ENCODE assay signal across 24 mouse cellular contexts in the genomic region with DNA sequence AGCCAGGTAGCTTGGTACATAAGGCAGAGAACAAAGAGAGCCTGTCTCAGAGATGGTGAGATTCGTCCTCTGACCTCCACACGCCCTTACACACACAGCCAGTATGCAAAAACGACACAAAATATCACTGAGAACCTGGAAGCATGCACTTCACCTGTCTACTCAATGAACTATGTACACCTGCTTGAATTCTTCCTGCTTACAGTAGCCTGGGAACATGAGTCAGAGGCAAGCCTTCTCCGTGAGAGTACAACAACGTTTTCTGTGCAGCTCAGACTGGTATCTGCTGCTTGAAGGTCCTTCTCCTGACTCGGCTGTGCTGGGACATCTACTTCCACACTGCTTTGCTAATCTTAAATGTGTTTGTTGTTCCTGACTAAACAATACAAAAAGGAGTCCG. TPM values are rescaled to one million over a fixed set of nuclear protein-coding genes. Genes with fewer than 3 reads are reported as not detected.
"Had no signal": no experiment of that assay in that cellular context is flagged by ENCODE, and none has a peak within 500 bp of the region (broad histone marks: within the 10 kb centered on the region; RNA-seq: fewer than 3 reads in every experiment).

No protein-coding gene starts in this region.

- H3K4me2 ChIP-seq: heart, embryonic 11.5 days; heart, embryonic 13.5 days; heart, embryonic 15.5 days; hindbrain, embryonic 13.5 days; hindbrain, embryonic 15.5 days; limb, embryonic 12.5 days; liver, embryonic 11.5 days; liver, embryonic 13.5 days had no signal

- H3K4me3 ChIP-seq: heart, embryonic 13.5 days; heart, embryonic 15.5 days; hindbrain, embryonic 13.5 days; hindbrain, embryonic 15.5 days; layer of hippocampus, adult 2 months; left cerebral cortex, adult 2 months; limb, embryonic 10.5 days; limb, embryonic 12.5 days; liver, embryonic 13.5 days had no signal

- H3K9ac ChIP-seq: heart, embryonic 13.5 days; heart, embryonic 15.5 days; hindbrain, embryonic 13.5 days; hindbrain, embryonic 15.5 days; limb, embryonic 12.5 days; liver, embryonic 13.5 days had no signal

- ATAC-seq: hindbrain, postnatal 0 days; intestine, embryonic 16.5 days had no signal

- H3K9me3 ChIP-seq: heart, embryonic 13.5 days; hindbrain, embryonic 13.5 days; hindbrain, embryonic 15.5 days; limb, embryonic 10.5 days; liver, embryonic 13.5 days had no signal

- H3K36me3 ChIP-seq: heart, embryonic 13.5 days; heart, embryonic 15.5 days; hindbrain, embryonic 13.5 days; hindbrain, embryonic 15.5 days; limb, embryonic 10.5 days; limb, embryonic 12.5 days; liver, embryonic 13.5 days had no signal

- H3K27me3 ChIP-seq: heart, embryonic 13.5 days; heart, embryonic 15.5 days; hindbrain, embryonic 13.5 days; hindbrain, embryonic 15.5 days; limb, embryonic 12.5 days; liver, embryonic 13.5 days had no signal

- DNase-seq: gastrocnemius, postnatal 14 days; gastrocnemius, postnatal 36 days; heart, postnatal 14 days; heart, postnatal 36 days; kidney, adult 11 months; kidney, adult 2 months; kidney, adult 9 months; kidney, postnatal 10 days; kidney, postnatal 25 days; kidney, postnatal 4 days; liver; liver, embryonic 13.5 days had no signal

- H3K4me1 ChIP-seq: heart, embryonic 13.5 days; heart, embryonic 15.5 days; hindbrain, embryonic 13.5 days; hindbrain, embryonic 15.5 days; limb, embryonic 10.5 days; limb, embryonic 12.5 days; liver, embryonic 13.5 days had no signal

- H3K27ac ChIP-seq: heart, embryonic 13.5 days; heart, embryonic 15.5 days; hindbrain, embryonic 13.5 days; hindbrain, embryonic 15.5 days; hindbrain, postnatal 0 days; layer of hippocampus, adult 2 months; left cerebral cortex, adult 2 months; limb, embryonic 10.5 days; limb, embryonic 12.5 days; liver, embryonic 13.5 days had no signal

RNA-seq across cellular contexts. Expression of a gene that starts 36.6 kb away (rescaled TPM):
- polyA plus RNA-seq: liver, embryonic 13.5 days had no signal
